Mouse (Mus musculus): ENCODE results near the gene Sh3pxd2a. TPM values are rescaled to one million over a fixed set of nuclear protein-coding genes. Genes with fewer than 3 reads are reported as not detected.

Sh3pxd2a gene
- total and polyA plus RNA-seq, 3 experiments: 3.9 to 11.3 TPM; not detected in 1

DNA sequence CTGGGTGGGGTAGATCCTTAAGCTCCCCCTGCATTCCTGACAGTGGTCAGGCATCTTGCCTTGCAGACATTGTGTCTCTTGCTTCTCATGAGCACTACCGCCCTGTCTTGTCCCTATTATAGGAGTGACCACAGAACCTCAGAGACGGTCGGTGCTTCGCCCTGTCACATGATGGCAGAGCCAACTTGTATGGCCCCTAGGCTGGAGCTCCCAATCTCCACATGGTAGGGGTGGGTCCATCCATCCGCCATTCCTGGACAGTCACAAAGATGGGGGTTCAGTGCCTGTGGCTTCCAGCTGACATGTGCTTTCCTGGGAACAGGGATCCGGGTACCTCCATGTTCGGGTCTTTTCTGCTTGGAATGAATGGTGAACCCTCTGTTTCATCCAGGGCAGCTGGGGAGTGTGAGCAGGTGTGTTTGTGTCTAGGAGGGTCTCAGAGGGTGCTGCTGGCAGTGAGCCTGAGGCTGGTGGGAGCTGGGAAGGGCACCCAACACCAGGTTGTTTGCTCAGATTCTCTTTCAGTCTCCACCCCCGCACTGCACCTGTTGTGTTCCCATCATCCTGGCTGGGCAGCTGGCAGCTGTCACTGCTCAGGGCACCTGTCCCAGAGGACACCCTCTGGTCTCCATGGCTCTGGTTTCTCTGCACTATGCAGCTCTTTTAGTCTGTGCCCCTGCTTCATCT, 241.9 kb downstream of the Sh3pxd2a start:
- H3K27me3 ChIP-seq (ENCODE audit: control insufficient read depth in 1 of 2, insufficient read depth in 2 of 2, low read length in 2 of 2): no peaks in the 10 kb centered on the region
- H3K9ac ChIP-seq (ENCODE audit: control insufficient read depth, low read depth, low read length, poor library complexity, severe bottlenecking): no peak overlapping the region
- H3K27ac ChIP-seq (ENCODE audit: control insufficient read depth, low read depth, low read length): no peak overlapping the region
- TF ChIP-seq CHD2 (IDR thresholded peaks at IDR 0.05; ENCODE audit: low read length): no peak
- TF ChIP-seq ZKSCAN1 (IDR thresholded peaks at IDR 0.05; ENCODE audit: low read depth, low read length): no peak
- TF ChIP-seq MYB (IDR thresholded peaks at IDR 0.05; ENCODE audit: low read depth, low read length): no peak
- TF ChIP-seq GABPA (IDR thresholded peaks at IDR 0.05; ENCODE audit: low read depth, low read length): no peak
- TF ChIP-seq RCOR1 (IDR thresholded peaks at IDR 0.05; ENCODE audit: low read depth, low read length): no peak
- no peak for TF ChIP-seq ZMIZ1 (IDR thresholded peaks at IDR 0.05; ENCODE audit: low read depth, low read length)
- no peak for TF ChIP-seq HCFC1 (IDR thresholded peaks at IDR 0.05; ENCODE audit: low read depth, low read length)
- TF ChIP-seq MAZ (IDR thresholded peaks at IDR 0.05; ENCODE audit: low read depth, low read length): no peak
- no peak for TF ChIP-seq POLR2A (IDR thresholded peaks at IDR 0.05; ENCODE audit: control insufficient read depth in 1 of 2, insufficient read depth in 1 of 2, low read depth in 1 of 2, low read length in 2 of 2, poor library complexity in 1 of 2)
- TF ChIP-seq TAL1 (IDR thresholded peaks at IDR 0.05; ENCODE audit: low read length): no peak
- TF ChIP-seq ETS1 (IDR thresholded peaks at IDR 0.05; ENCODE audit: low read depth, low read length): no peak
- TF ChIP-seq JUND (IDR thresholded peaks at IDR 0.05; ENCODE audit: low read depth, low read length): no peak
- no peak for TF ChIP-seq ZC3H11A (IDR thresholded peaks at IDR 0.05; ENCODE audit: low read depth, low read length)
- TF ChIP-seq EP300 (IDR thresholded peaks at IDR 0.05; ENCODE audit: low read depth in 1 of 2, low read length in 2 of 2): no peak
- TF ChIP-seq SMC3 (IDR thresholded peaks at IDR 0.05; ENCODE audit: low read depth, low read length): no peak
- no peak for TF ChIP-seq MEF2A (IDR thresholded peaks at IDR 0.05; ENCODE audit: extremely low read depth, insufficient replicate concordance, low read depth, low read length, poor library complexity, severe bottlenecking)
- no peak for TF ChIP-seq POLR2AphosphoS2 (IDR thresholded peaks at IDR 0.05; ENCODE audit: low read length)
- TF ChIP-seq CHD1 (IDR thresholded peaks at IDR 0.05; ENCODE audit: low read depth, low read length): no peak
- no peak for TF ChIP-seq MAFK (IDR thresholded peaks at IDR 0.05; ENCODE audit: borderline replicate concordance, low read depth, low read length)
- no peak for TF ChIP-seq CTCF (IDR thresholded peaks at IDR 0.05 in 2 of 3, conservative IDR thresholded peaks at IDR 0.05 in 1 of 3; ENCODE audit: control insufficient read depth in 1 of 3, insufficient read depth in 1 of 3, low read depth in 2 of 3, low read length in 3 of 3, poor library complexity in 1 of 3, severe bottlenecking in 1 of 3)
- H3K79me2 ChIP-seq (ENCODE audit: control insufficient read depth, insufficient read depth, low read length, poor library complexity): no peaks in the 10 kb centered on the region
- peaks cover 0 to 9% of the 10 kb centered on the region in 2 experiments; a peak in 2 of 4 replicates for H3K4me1 ChIP-seq (ENCODE audit: control insufficient read depth in 1 of 2, insufficient read depth in 2 of 2, low read length in 2 of 2)
- no peak overlapping the region for H3K4me3 ChIP-seq (ENCODE audit: control insufficient read depth in 1 of 2, insufficient read depth in 1 of 2, low read depth in 2 of 2, low read length in 2 of 2)
- no peaks in the 10 kb centered on the region for H3K9me3 ChIP-seq (replicated peaks; ENCODE audit: insufficient read depth, low read length)
- H3K36me3 ChIP-seq (ENCODE audit: control insufficient read depth in 1 of 2, insufficient read depth in 2 of 2, low read length in 2 of 2): no peaks in the 10 kb centered on the region
- DNase-seq (ENCODE audit: low read depth, low spot score): no peak
